Mouse (Mus musculus) thymus, adult 2 months (tissue): ENCODE measurements around the gene Iqcj.

Experiments
- CTCF ChIP-seq: fragments of 200-500 bp; IDR thresholded peaks from 2 replicates; pipeline ENCODE4 v1.5.1; 2012; ENCODE audit warnings: mild to moderate bottlenecking, control low read depth, low read length, moderate library complexity, borderline replicate concordance; ENCODE audit not compliant: control insufficient read depth, poor library complexity, insufficient read depth; ENCODE audit errors: extremely low read depth
- POLR2A ChIP-seq: fragments of 200-500 bp; IDR thresholded peaks from 2 replicates; pipeline ENCODE4 v1.6.1; 2012; ENCODE audit warnings: mild to moderate bottlenecking, low read length, control low read depth, moderate library complexity; ENCODE audit not compliant: control insufficient read depth, poor library complexity, insufficient read depth; ENCODE audit errors: extremely low read depth

GRCm38 (mm10) chr3:68105081-68105685 lies 213.2 kb downstream of the Iqcj start:
- TF ChIP-seq POLR2A = no peak
- no peak for TF ChIP-seq CTCF
